Mouse (Mus musculus): Measurements from ENCODE around the gene Mpo. TPM values are rescaled to one million over a fixed set of nuclear protein-coding genes. Genes with fewer than 3 reads are reported as not detected.
A peak's percentile ranks its signal among the peaks of the same experiment; 100 is the strongest.

The Mpo gene
- polyA plus RNA-seq, 1 experiment, result not detected

DNA sequence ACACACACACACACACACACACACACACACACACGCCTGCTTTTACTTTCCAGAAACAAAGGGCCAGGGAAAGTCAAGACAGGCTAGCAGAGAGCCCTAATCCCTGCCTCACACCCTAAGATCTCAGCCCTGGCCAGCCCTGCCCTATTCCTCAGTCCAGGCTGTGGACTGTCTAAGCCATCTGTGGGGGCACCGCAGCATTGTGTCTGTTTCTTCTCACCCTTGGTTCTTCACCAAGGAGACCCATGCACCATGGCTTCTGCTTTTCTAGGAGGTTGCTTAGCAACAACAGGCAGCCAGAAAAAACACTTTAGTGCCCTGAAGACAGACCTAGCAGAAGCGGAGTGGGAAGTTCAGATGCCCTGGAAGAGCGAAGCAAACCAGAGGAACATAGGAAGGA is 18.0 kb downstream of the Mpo start:
- TF ChIP-seq MYOD1 (IDR thresholded peaks at IDR 0.05; ENCODE audit: control insufficient read depth, insufficient read length, low read depth) (no peak), MYOG (IDR thresholded peaks at IDR 0.05; ENCODE audit: control insufficient read depth, extremely low read depth, insufficient read length) (no peak), FOSL1 (IDR thresholded peaks at IDR 0.05; ENCODE audit: insufficient read depth, low read length, poor library complexity, severe bottlenecking) (no peak), MAX (IDR thresholded peaks at IDR 0.05) (no peak), CEBPB (IDR thresholded peaks at IDR 0.05; ENCODE audit: low read depth) (no peak), CTCF (IDR thresholded peaks at IDR 0.05; ENCODE audit: control insufficient read depth, insufficient read depth, insufficient read length) (no peak), USF1 (IDR thresholded peaks at IDR 0.05; ENCODE audit: low read depth) (no peak)
- no peaks in the 10 kb centered on the region for H3K36me3 ChIP-seq (ENCODE audit: control insufficient read depth, insufficient read depth)
- H3K79me3 ChIP-seq (ENCODE audit: low read depth), result no peaks in the 10 kb centered on the region
- no peaks in the 10 kb centered on the region for H3K79me2 ChIP-seq (ENCODE audit: control insufficient read depth, insufficient read depth)
- peaks cover 44% of the 10 kb centered on the region for H3K27me3 ChIP-seq (ENCODE audit: control insufficient read depth, insufficient read depth, insufficient read length)
- H3ac ChIP-seq (ENCODE audit: control insufficient read depth, insufficient read length, low read depth), result no peak overlapping the region
- H3K4me3 ChIP-seq (ENCODE audit: insufficient read depth, poor library complexity, severe bottlenecking), result no peak overlapping the region

DNA sequence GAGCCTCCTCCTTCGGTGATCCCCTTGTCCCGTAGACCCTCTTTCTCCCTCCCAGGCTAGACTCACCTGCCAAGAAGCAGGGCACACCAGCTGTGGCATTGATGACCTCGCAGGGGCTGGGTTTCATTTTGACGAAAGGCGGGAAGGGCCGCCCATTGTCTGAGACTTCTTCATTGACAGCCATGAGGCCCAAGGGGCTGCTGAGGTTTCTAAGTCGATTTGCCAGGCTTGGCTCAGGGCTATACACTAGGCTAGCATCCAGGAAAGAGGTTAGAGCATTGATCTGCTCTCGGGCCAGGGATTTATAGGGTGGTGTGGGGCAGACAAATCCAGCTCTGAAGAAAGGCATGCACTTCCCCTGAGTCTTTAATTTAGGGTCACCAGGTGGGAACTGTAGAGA is 21.4 kb downstream of the Mpo start:
- no peak overlapping the region for H3ac ChIP-seq (ENCODE audit: control insufficient read depth, insufficient read length, low read depth)
- no peak for TF ChIP-seq MYOD1 (IDR thresholded peaks at IDR 0.05; ENCODE audit: control insufficient read depth, insufficient read length, low read depth)
- no peak for TF ChIP-seq CEBPB (IDR thresholded peaks at IDR 0.05; ENCODE audit: low read depth)
- TF ChIP-seq CTCF (IDR thresholded peaks at IDR 0.05; ENCODE audit: control insufficient read depth, insufficient read depth, insufficient read length), result no peak
- TF ChIP-seq MAX (IDR thresholded peaks at IDR 0.05), result no peak
- TF ChIP-seq MYOG (IDR thresholded peaks at IDR 0.05; ENCODE audit: control insufficient read depth, extremely low read depth, insufficient read length), result no peak
- TF ChIP-seq USF1 (IDR thresholded peaks at IDR 0.05; ENCODE audit: low read depth), result no peak
- TF ChIP-seq FOSL1 (IDR thresholded peaks at IDR 0.05; ENCODE audit: insufficient read depth, low read length, poor library complexity, severe bottlenecking), result no peak
- H3K4me3 ChIP-seq (ENCODE audit: insufficient read depth, poor library complexity, severe bottlenecking), result no peak overlapping the region
- H3K27me3 ChIP-seq (ENCODE audit: control insufficient read depth, insufficient read depth, insufficient read length), result peaks cover 55% of the 10 kb centered on the region
- no peaks in the 10 kb centered on the region for H3K36me3 ChIP-seq (ENCODE audit: control insufficient read depth, insufficient read depth)
- no peaks in the 10 kb centered on the region for H3K79me2 ChIP-seq (ENCODE audit: control insufficient read depth, insufficient read depth)
- no peaks in the 10 kb centered on the region for H3K79me3 ChIP-seq (ENCODE audit: low read depth)

DNA sequence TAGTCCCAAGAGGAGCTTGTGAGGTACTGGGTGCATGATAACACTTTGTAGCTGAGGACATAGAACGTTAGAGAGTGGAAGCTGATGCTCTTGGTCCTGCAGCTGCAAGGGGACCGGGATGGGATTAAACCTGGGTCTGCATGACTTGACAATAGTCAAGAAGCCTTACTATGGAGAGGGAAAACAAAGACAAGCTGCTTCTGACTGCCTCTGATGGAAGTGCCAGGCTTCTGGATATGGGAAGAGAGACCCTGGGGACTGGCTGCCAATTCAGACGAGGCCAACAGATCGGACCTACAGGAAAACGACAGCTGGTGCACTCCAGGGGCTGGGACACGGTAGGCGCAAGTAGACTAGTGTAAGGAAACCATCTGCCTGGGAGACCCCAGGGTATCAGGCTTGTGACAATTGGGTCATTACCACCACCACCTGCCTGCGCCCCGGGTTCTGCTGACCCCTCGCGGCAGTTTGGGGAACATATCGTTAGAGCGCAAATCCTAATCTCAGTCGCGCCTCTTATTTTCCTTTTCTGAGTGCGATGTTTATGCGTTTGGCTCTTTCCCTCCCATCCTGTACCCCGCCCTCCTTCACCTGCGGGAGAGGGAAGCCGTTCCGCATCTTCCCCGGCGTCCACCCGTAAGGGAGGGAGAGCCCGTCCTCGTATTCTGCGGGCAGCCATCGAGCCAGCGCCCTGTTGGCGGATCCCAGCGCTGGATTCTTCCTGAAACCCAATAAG is 23.5 kb downstream of the Mpo start:
- Histone ChIP-seq H3K79me3 (ENCODE audit: low read depth) (no peaks in the 10 kb centered on the region), H3K79me2 (ENCODE audit: control insufficient read depth, insufficient read depth) (no peaks in the 10 kb centered on the region), H3K36me3 (ENCODE audit: control insufficient read depth, insufficient read depth) (no peaks in the 10 kb centered on the region), H3K27me3 (ENCODE audit: control insufficient read depth, insufficient read depth, insufficient read length) (peaks cover 61% of the 10 kb centered on the region), H3ac (ENCODE audit: control insufficient read depth, insufficient read length, low read depth) (peak overlapping the region; percentile 5), H3K4me3 (ENCODE audit: insufficient read depth, poor library complexity, severe bottlenecking) (no peak overlapping the region)
- TF ChIP-seq CTCF (IDR thresholded peaks at IDR 0.05; ENCODE audit: control insufficient read depth, insufficient read depth, insufficient read length) (peak; percentile 47), CEBPB (IDR thresholded peaks at IDR 0.05; ENCODE audit: low read depth) (no peak), MYOG (IDR thresholded peaks at IDR 0.05; ENCODE audit: control insufficient read depth, extremely low read depth, insufficient read length) (no peak)

DNA sequence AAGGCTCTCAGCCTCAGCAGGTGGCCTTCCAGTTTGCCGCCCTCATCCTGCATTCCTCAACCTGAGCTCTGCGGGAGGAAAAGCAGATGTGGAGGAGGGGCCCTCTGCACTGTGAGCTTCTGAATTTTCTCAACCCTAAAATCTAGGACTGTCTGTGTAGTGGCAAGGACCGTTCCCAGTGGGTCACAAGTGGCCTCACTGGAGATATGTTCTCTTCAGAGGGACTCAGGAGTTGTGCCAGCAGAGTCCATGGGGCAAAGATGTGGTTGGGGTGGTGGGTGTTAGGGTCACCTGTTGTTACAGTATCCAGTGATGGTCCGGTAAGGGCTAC is 24.0 kb downstream of the Mpo start:
- peak overlapping the region; percentile 5 for H3ac ChIP-seq (ENCODE audit: control insufficient read depth, insufficient read length, low read depth)
- no peaks in the 10 kb centered on the region for H3K79me2 ChIP-seq (ENCODE audit: control insufficient read depth, insufficient read depth)
- no peak for TF ChIP-seq CTCF (IDR thresholded peaks at IDR 0.05; ENCODE audit: control insufficient read depth, insufficient read depth, insufficient read length)
- no peak for TF ChIP-seq USF1 (IDR thresholded peaks at IDR 0.05; ENCODE audit: low read depth)
- TF ChIP-seq CEBPB (IDR thresholded peaks at IDR 0.05; ENCODE audit: low read depth), result no peak
- TF ChIP-seq MAX (IDR thresholded peaks at IDR 0.05), result no peak
- TF ChIP-seq MYOD1 (IDR thresholded peaks at IDR 0.05; ENCODE audit: control insufficient read depth, insufficient read length, low read depth), result no peak
- H3K4me3 ChIP-seq (ENCODE audit: insufficient read depth, poor library complexity, severe bottlenecking), result no peak overlapping the region
- H3K36me3 ChIP-seq (ENCODE audit: control insufficient read depth, insufficient read depth), result no peaks in the 10 kb centered on the region
- peaks cover 66% of the 10 kb centered on the region for H3K27me3 ChIP-seq (ENCODE audit: control insufficient read depth, insufficient read depth, insufficient read length)
- no peaks in the 10 kb centered on the region for H3K79me3 ChIP-seq (ENCODE audit: low read depth)

DNA sequence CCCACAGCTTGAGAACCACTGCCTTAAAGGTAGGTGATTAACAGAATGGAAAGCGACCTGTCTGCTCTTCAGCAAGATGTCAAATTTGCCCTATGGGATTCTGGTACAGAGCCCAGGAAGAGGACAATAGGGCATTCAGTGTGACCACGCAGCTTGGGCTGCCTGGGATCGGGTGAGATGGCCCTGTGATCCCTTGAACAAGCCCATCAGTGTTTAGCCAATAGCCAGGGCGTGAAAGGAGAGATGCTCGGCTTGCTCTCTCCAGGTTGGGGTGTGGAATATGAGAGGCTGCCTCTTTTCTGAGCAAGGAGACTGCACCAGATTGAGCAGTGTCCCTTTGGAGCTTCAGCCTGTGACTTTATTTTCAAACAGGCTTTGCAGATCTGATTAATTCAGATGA is 28.1 kb downstream of the Mpo start:
- H3K79me2 ChIP-seq (ENCODE audit: control insufficient read depth, insufficient read depth), result no peaks in the 10 kb centered on the region
- H3K4me3 ChIP-seq (ENCODE audit: insufficient read depth, poor library complexity, severe bottlenecking), result no peak overlapping the region
- no peaks in the 10 kb centered on the region for H3K36me3 ChIP-seq (ENCODE audit: control insufficient read depth, insufficient read depth)
- TF ChIP-seq MYOD1 (IDR thresholded peaks at IDR 0.05; ENCODE audit: control insufficient read depth, insufficient read length, low read depth) (no peak), USF1 (IDR thresholded peaks at IDR 0.05; ENCODE audit: low read depth) (no peak), MYOG (IDR thresholded peaks at IDR 0.05; ENCODE audit: control insufficient read depth, extremely low read depth, insufficient read length) (no peak), CEBPB (IDR thresholded peaks at IDR 0.05; ENCODE audit: low read depth) (no peak), FOSL1 (IDR thresholded peaks at IDR 0.05; ENCODE audit: insufficient read depth, low read length, poor library complexity, severe bottlenecking) (no peak), MAX (IDR thresholded peaks at IDR 0.05) (no peak), CTCF (IDR thresholded peaks at IDR 0.05; ENCODE audit: control insufficient read depth, insufficient read depth, insufficient read length) (no peak)
- peaks cover 76% of the 10 kb centered on the region for H3K27me3 ChIP-seq (ENCODE audit: control insufficient read depth, insufficient read depth, insufficient read length)
- no peak overlapping the region for H3ac ChIP-seq (ENCODE audit: control insufficient read depth, insufficient read length, low read depth)
- H3K79me3 ChIP-seq (ENCODE audit: low read depth), result no peaks in the 10 kb centered on the region

Measured in C2C12 (cell line).